26 mouse cellular contexts compared by ENCODE assay signal in genomic region chr5:147990775-147991174, GRCm38 (mm10). TPM values are rescaled to one million over a fixed set of nuclear protein-coding genes. Genes with fewer than 3 reads are reported as not detected.
DNase-seq lines count a peak whose midpoint lies in the region; ATAC-seq lines count a peak whose summit lies in the region.
"Had no signal": no experiment of that assay in that cellular context is flagged by ENCODE, and none has a peak within 500 bp of the region (broad histone marks: within the 10 kb centered on the region; RNA-seq: fewer than 3 reads in every experiment).

No protein-coding gene starts in this region.

- no peak overlapping the region for H3K4me3 ChIP-seq in heart, embryonic 10.5 days
- H3K4me3 ChIP-seq: embryonic facial prominence, embryonic 15.5 days; heart, embryonic 13.5 days; hindbrain, embryonic 12.5 days; midbrain, embryonic 10.5 days had no signal

- ATAC-seq in frontal cortex, adult (ENCODE audit: low TSS enrichment) = 0 out of 2 replicates have a peak, but pooled peaks have one; percentile 20
- ATAC-seq: activated CD4-positive, CD25-positive, alpha-beta regulatory T cell, adult 4 months; midbrain, embryonic 16.5 days; Patski had no signal

- H3K36me3 ChIP-seq in heart, embryonic 10.5 days = no peaks in the 10 kb centered on the region
- H3K36me3 ChIP-seq: embryonic facial prominence, embryonic 15.5 days; G1E; heart, embryonic 13.5 days; hindbrain, embryonic 12.5 days; midbrain, embryonic 10.5 days had no signal

- H3K4me1 ChIP-seq in heart, embryonic 10.5 days = peaks cover 4% of the 10 kb centered on the region; the same call in 1 of the 2 replicates
- H3K4me1 ChIP-seq: hindbrain, embryonic 12.5 days had no signal

- no peak overlapping the region for H3K27ac ChIP-seq in heart, embryonic 10.5 days
- H3K27ac ChIP-seq: embryonic facial prominence, embryonic 15.5 days; heart, embryonic 13.5 days; hindbrain, embryonic 12.5 days; kidney, postnatal 0 days; midbrain, embryonic 10.5 days had no signal

- no peaks in the 10 kb centered on the region for H3K27me3 ChIP-seq in heart, embryonic 10.5 days (ENCODE audit: insufficient read depth, poor library complexity, severe bottlenecking)
- H3K27me3 ChIP-seq: CH12.LX; embryonic facial prominence, embryonic 15.5 days; heart, embryonic 13.5 days; hindbrain, embryonic 12.5 days; Patski had no signal

- 0 out of 2 replicates have a peak, but pooled peaks cover 3% of the 10 kb centered on the region for H3K9me3 ChIP-seq in heart, embryonic 10.5 days
- H3K9me3 ChIP-seq: embryonic facial prominence, embryonic 15.5 days had no signal

- intact Hi-C loops in left cerebral cortex, postnatal 14 days (cut with DNase I) = no loop called here
- intact Hi-C loops in left cerebral cortex, postnatal 4 days (cut with DNase I) = no loop called here

- 85% methylated on average over 10 of the region's 10 CpGs for WGBS in heart, embryonic 10.5 days

- no peak for DNase-seq in frontal cortex, postnatal 14 days (ENCODE audit: low spot score in 2 of 2)
- peak; percentile 16 to 18 for DNase-seq in left cerebral cortex, postnatal 14 days (ENCODE audit: low spot score in 2 of 2)
- no peak for DNase-seq in left cerebral cortex, postnatal 4 days
- peak; percentile 36 to 48 for DNase-seq in right cerebral cortex, postnatal 10 days (ENCODE audit: low spot score in 2 of 2)
- DNase-seq in right cerebral cortex, adult 18-20 months = no peak
- DNase-seq in heart, embryonic 10.5 days (ENCODE audit: low spot score) = no peak
- DNase-seq: adrenal gland, adult 8-10 months; cerebellum, adult 2 months; cerebellum, postnatal 36 days; embryo, embryonic 11 days; gastrocnemius, postnatal 25 days; heart, adult 18-20 months; heart, postnatal 14 days; kidney, adult 2 months; right cerebral cortex, postnatal 14 days had no signal

RNA-seq across cellular contexts. Expression of gene Mtus2, which starts 33.7 kb away (rescaled TPM):
- total RNA-seq in left cerebral cortex, postnatal 14 days (2021) = 10 to 100 TPM; 37.7 to 45.7 TPM
- 10 to 100 TPM; 54.7 to 57.7 TPM for total RNA-seq in left cerebral cortex, postnatal 4 days (2021)
- polyA plus RNA-seq in heart, embryonic 10.5 days (2016; fragmentation: Nextera tagmentation; extraction: Ambion mirVana) = 52.2 and 82.7 TPM in 2 replicates
- polyA plus RNA-seq: G1E had no signal

Comparison
In these comparisons a context has a peak if more than half of its experiments do, and no peak if none do; other contexts are left out.
1. DNase-seq: peak in left cerebral cortex, postnatal 14 days (2 of 2) and right cerebral cortex, postnatal 10 days (2 of 2); none in frontal cortex, postnatal 14 days (0 of 2), left cerebral cortex, postnatal 4 days (single experiment), right cerebral cortex, adult 18-20 months (single experiment) and heart, embryonic 10.5 days (single experiment).